Mouse (Mus musculus): ENCODE measurements around the gene Scgb1b7. TPM values are rescaled to one million over a fixed set of nuclear protein-coding genes. Genes with fewer than 3 reads are reported as not detected.
"Not testable (repeated sequence)": the region's sequence is repeated elsewhere in the genome, so short reads cannot be mapped to it uniquely, and the experiment has no call there.

Gene Scgb1b7
- total RNA-seq (2021): not detected

DNA sequence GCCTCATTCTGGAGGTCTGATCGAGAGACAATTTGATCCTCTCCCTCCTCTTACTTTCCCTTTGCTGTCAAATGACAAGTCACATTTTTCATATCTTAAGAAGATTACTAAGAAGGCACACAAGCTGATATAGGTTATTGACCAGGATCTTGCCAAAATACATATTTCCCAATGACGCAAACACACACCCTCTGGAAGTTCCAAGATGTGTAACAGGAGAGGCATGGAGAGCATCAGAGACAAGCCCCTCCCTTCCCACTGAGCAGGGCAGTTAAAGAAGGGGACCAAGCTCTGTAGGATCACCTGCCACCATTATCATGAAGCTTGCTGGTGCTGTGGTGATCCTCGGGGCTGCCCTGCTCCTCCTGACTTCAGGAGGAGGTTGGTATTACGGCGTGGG is at the start of gene Scgb1b7:
Gene Scgb1b7 (plus strand): TSS at position 301 of the 400 bp plus-strand sequence.
- intact Hi-C loops (cut with DNase I); DNase-seq (ENCODE audit: extremely low spot score in 1 of 2, low spot score in 2 of 2): not testable (repeated sequence)

GRCm38 (mm10) chr7:31705657-31706056 is 6.8 kb upstream of the Scgb1b7 start, which contains the start of gene Scgb2b7:
Scgb2b7 (minus strand) TSS chr7:31705757.
- DNase-seq (ENCODE audit: extremely low spot score in 1 of 2, low spot score in 2 of 2); intact Hi-C loops (cut with DNase I): not testable (repeated sequence)

Other genes starting within 250 kb of the Scgb1b7 start
- gene Scgb2b7, start 6.9 kb upstream of the Scgb1b7 start, total RNA-seq (2021): not detected

All from left cerebral cortex, postnatal 10 days (tissue).